Mouse (Mus musculus) embryo, embryonic 10 days (tissue): ENCODE data around the gene Banp.

Experiments used
- DNase-seq: peaks from one replicate; pipeline ENCODE4 v3.0.0-alpha.2; 2015; ENCODE audit warnings: low spot score

Gene Banp

DNA sequence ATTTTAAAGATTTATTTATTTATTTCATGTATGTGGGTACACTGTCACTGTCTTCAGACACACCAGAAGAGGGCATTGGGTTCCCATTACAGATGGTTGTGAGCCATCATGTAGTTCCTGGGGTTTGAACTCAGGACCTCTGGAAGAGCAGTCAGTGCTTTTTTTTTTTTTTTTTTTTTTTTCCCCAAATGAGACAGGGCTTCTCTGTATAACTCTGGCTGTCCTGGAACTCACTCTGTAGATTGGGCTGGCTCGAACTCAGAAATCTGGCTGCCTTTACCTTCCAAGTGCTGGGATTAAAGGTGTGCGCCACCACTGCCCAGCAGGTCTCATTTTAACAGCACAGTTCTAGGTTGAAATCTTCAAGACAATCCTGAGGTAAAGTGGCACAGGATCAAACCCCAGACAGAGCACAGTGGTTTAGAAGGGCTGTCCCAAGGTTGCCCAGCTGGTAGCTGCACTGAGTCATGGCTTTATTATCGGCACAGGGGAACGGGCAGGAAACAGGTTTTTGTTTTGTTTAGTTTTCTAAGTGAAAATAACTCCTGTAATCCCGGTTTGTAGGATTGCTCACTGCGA, at the start of gene Banp:
Gene Banp (plus strand): TSS at position 529 of the 579 bp plus-strand sequence.
- DNase-seq: no peak

GRCm38 (mm10) chr8:121901498-121902236, 47.9 kb upstream of the Banp start:
- peak; percentile 56 for DNase-seq

- no peak for DNase-seq
Measured at GRCm38 (mm10) chr8:121903977-121904376, 45.6 kb upstream of the Banp start.

DNA sequence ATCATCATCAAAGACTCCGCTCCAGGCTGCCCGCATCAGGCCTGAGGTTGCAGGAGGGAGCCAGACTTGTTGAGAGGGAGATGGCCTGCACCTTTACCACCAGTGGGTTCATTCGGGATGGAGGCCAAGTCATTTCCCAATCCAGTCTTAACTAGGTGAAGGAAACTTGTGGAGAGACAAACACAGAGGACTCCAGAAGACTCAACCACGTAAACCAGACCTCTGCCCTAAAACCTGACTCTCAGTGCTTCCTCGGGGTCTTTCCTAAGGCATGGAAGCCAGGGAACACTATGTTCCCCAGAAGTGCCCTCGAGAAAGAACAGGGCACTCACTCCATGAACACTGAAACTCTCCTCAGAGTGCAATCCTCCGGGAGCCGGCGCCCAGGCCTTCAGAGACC, 44.6 kb upstream of the Banp start:
- no peak for DNase-seq

DNA sequence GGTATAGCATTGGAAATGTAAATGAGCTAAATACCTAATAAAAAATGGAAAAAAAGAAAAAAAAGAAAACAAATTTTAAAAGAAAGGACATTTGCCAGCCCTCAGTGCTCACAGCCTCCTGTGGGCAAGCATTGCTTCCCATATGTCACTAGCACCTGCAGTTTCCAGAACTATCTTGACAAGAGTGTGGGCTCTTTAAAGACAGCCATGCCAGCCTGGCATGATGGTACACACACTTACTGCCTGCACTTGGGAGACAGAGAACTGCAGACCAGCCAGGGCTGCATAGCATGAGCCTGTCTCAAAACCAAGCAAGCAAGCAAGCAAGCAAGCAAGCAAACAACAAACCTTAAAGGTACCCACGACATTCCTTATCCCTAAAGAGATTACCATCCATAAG, 44.1 kb upstream of the Banp start:
- no peak for DNase-seq

- no peak for DNase-seq
Measured at GRCm38 (mm10) chr8:121905864-121906263, 43.7 kb upstream of the Banp start.

DNA sequence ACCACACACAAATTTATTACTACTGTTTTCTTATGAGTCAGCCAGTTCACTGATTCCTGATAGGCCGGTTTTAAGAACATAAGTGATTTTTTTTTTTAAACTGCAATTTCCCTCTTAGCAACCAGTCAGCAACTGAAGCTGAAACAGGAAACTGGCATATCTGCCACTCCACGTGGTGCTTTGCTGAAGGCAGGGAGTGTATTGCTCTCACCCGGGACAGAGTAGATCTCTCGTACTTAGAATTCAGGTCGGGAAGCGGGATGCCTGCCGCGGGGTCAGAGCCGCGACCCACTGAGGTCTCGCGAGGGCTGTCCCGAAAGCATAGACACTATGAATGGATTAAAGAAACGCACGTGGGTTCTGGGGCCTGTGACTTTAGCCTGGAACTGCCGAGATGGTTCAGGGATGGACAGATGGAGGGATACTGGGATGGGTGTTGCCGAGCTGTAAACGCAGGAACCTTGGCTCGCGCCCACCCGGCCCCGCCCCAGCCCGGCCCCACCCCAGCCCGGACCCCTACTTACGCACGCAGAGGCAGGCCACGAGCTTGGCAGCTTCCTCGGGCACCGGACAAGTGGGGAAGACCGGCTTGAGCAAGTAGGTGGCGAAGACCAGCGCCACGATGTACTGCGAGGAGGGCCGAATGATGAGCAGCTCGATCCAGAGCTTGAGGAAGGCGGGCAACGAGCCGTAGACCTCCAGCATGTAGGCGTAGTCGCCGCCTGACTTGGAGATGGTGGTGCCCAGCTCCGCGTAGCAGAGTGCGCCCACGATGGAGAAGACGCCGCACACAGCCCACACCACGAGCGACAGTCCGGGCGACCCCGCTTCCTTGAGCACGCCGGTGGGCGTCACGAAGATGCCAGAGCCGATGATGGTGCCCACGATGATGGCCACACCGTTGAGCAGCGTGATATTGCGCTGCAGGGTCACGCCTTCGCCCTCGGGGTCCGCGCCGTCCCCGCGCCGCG, 42.7 kb upstream of the Banp start:
- peak; percentile 64 for DNase-seq

GRCm38 (mm10) chr8:121907587-121908248, 41.8 kb upstream of the Banp start, which contains the start of gene Slc7a5:
TSS of gene Slc7a5 (minus strand) at chr8:121907694.
- DNase-seq: peak; percentile 97

DNA sequence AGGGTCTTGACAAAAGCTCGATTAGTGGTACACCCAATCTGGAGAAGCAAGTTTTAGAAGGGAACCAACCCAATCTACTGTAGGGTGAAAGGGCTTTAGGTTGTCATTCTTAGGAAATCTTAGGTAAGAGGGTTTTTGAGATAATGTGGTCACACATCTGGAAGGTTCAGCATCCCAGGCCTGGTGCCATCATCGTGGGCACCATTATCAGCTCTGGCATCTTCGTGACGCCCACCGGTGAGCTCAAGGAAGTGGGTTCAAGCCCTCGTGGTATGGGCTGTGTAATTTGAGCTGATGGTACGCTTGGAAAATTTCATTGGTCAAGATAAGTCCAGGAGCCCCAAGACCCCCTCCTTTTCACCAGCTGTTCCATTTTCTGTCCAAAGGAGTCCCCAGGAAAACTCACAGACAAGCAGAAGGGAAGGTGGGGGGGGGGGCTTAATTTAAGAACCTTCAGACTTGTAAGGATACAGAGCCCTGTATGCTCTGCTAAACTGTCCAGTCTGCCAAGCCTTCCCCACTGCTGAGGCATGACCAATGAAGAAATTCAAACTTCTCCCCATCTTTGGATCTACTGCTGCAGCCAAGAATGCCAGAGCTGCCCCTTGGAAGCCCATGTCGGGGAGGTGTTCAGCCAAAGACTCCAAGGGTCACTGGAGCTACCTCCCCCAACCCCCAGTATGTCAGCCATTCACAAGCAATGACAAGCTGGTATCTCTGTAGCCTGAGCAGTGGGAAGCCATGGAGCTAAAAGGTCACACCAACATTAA, 41.0 kb upstream of the Banp start:
- no peak for DNase-seq

- no peak for DNase-seq
Measured at GRCm38 (mm10) chr8:121909148-121909541, 40.4 kb upstream of the Banp start.

DNA sequence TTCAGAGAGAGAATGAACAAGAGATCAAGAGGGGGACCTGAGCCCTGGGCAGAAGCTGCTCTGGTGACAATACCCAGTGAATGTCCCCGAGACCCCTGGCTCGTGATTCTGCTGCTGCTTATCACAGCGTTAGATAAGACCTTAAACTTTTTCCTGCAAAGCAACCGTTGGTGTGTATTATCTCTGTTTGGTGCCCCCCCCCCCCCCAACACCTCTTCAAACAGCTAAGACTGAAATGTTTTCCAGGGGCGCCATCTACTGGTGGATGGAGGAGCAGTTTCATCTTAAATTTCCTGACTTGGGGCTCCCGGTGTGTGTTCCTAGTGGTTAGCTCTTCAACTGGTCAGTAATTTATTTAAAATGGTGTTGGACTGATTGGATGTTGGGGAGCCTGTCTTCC, 39.9 kb upstream of the Banp start:
- peak; percentile 74 for DNase-seq

DNA sequence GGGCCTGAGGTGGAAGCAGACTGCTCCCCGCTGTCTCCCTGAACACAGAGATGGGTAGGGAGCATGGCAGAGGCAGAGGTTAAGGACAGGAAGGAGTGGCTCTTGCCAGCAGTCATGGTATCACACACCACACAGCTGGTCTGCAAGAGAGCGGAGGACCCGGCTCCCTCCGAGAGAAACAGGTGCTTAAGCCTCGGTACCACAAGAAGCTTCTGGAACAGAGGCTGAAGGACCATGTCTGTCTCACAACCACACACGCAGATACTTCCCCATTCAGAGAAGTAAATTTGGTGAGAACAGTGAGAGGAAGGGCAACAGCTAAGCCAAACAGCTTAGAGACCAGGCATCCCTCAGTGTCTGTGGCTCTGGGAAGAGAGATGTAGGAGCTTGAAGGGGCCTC, 38.1 kb upstream of the Banp start:
- DNase-seq: no peak

- DNase-seq: no peak
Measured at GRCm38 (mm10) chr8:121911987-121912386, 37.6 kb upstream of the Banp start.

DNA sequence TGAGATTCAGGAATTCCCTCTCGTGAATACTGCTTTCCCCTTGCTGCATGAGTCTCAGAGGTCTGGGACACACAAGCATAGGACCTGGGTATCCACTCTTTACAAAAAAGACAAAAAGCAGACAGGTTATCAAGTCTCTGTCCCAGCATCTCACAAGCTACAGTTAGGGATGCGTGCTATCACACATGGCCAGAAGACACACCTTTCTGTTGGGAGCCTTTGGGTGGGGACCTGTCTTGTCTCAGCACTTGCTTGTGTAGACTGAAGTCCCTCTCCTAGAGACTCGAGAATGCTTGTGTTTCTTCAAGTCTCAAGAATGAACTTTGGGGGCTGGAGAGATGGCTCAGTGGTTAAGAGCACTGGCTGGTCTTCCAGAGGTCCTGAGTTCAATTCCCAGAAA, 36.7 kb upstream of the Banp start:
- DNase-seq: no peak

GRCm38 (mm10) chr8:121913378-121913777, 36.2 kb upstream of the Banp start:
- DNase-seq: no peak

DNA sequence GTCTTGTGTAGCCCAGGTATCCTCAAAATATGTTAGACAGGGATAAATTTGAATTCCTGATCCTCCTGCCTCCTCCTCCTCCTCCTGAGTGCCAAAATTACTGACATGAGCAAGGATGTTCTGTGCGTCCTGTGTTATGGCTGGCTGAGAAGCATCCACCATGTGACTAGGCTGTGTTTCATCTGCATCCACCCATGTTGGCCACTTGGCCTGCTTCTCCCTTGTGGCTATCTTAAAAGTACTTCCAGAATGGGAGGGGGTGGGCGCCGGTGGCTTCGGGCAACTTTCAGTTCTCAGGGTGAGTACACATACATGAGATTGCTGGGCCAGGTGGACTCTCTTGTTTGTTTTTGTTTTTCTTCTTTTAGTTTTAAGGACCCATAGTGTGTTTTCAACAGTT, 30.4 kb upstream of the Banp start:
- DNase-seq: no peak

DNA sequence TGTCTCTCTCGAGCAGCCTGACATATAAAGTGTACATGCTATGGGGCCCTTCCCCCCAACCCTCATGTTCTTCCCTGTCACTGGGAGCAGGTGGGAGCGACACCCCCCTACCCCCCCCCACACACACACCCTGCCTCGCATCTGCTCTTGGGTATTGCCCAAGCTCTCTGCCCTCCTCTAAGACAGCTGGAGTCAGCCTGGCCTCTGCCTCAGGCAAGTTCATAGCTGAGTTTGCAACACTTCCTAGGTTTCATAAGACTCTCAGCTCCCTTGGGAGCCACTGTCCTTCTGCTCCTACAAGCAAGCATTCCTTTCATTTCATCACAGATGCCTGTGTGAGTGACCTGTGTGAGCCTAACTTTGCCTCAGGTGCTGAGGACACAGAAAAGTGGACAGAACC, 29.8 kb upstream of the Banp start:
- no peak for DNase-seq

DNA sequence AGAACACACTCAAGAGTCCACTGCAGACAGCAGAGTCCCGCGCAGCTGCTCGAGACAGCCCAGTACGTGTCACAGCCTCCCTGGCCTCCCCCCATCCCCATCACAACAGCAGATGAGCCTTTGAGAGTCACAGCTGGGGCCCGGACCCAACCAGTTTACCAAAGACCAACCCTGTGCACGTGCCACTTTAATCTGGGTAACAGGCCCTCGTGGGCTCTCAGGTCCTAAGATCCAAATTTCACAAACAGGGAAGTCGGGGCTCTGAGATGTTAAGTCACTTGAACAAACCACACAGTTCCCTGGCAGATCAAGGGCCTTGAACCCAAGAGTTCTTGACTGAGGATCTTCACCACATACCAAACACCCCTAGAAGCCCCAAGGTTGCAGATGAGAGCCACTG, 28.0 kb upstream of the Banp start:
- no peak for DNase-seq

- no peak for DNase-seq
Measured at GRCm38 (mm10) chr8:121922101-121922500, 27.4 kb upstream of the Banp start.

GRCm38 (mm10) chr8:121924681-121925080, 24.9 kb upstream of the Banp start:
- DNase-seq: no peak

DNA sequence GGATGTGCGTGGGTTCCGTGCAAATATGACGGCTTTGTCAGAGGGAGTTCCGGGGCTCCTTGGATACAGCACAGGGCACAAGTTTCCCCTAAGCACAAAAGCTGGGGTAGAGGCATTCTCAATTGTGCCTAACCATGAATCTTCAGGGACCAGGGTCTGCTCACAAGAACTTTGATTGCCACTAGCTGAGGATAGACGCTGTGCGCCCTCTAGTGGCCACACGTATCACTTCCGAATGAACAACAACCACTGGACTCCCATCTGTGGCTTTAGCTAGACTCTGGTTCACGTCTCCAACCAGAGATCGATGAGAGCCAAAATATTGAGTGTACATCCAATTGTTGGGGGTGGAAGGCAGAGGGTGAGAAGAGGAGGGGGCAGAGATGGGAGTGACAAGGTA, 23.9 kb upstream of the Banp start:
- peak; percentile 94 for DNase-seq
